Mouse (Mus musculus) frontal cortex, postnatal 25 days (tissue): ENCODE results near the gene Sympk.
A peak's percentile ranks its signal among the peaks of the same experiment; 100 is the strongest.

ENCODE experiments used
- DNase-seq, 2 experiments: peaks; one replicate each; pipeline ENCODE4 v3.0.0; 2022; ENCODE audit warnings: low spot score in 2 of 2

Sympk gene

GRCm38 (mm10) chr7:19024096-19024506, at the start of gene Sympk:
TSS of gene Sympk (plus strand) at chr7:19024377.
- peak; percentile 80 to 91 for DNase-seq

DNA sequence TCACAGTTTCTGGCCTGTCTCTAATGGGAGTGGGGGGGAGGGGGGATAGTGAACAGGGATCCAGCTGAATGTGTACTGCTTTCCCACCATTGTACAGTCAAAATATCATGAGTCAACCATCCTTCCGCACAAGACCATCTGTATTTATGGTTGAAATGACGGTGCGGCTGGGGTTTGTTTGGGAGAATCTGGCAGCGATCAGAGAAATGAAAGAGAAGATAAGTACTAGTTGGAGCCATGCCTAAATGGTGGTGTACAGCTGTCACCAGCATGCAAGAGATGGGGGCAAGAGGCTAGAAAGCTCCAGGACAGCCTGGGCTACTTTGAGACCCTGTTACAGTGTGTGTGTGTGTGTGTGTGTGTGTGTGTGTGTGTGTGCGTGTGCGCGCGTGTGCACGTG, 45.8 kb upstream of the Sympk start:
- no peak for DNase-seq

GRCm38 (mm10) chr7:18986503-18986902, 37.7 kb upstream of the Sympk start:
- no peak for DNase-seq

- DNase-seq = no peak
Observed at GRCm38 (mm10) chr7:18987100-18987499, 37.1 kb upstream of the Sympk start, which contains the start of gene Nanos2. TSS of gene Nanos2 (plus strand) at chr7:18987400.

DNA sequence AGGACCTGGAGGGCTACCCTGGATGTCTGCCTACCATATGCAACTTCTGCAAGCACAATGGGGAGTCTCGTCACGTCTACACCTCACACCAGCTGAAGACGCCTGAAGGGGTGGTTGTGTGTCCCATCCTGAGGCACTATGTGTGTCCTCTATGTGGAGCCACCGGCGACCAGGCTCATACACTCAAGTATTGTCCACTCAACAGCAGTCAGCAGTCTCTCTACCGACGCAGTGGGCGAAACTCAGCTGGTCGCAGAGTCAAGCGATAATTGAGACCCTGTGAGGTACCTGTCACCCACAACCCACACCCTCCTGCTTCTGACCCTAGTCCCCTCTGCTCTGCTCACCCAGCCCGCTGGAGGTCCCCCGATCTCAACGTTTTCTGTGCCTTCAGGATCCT, 36.4 kb upstream of the Sympk start:
- no peak for DNase-seq

GRCm38 (mm10) chr7:18988780-18989179, 35.4 kb upstream of the Sympk start:
- no peak for DNase-seq

GRCm38 (mm10) chr7:18989995-18990394, 34.2 kb upstream of the Sympk start:
- DNase-seq = no peak

DNA sequence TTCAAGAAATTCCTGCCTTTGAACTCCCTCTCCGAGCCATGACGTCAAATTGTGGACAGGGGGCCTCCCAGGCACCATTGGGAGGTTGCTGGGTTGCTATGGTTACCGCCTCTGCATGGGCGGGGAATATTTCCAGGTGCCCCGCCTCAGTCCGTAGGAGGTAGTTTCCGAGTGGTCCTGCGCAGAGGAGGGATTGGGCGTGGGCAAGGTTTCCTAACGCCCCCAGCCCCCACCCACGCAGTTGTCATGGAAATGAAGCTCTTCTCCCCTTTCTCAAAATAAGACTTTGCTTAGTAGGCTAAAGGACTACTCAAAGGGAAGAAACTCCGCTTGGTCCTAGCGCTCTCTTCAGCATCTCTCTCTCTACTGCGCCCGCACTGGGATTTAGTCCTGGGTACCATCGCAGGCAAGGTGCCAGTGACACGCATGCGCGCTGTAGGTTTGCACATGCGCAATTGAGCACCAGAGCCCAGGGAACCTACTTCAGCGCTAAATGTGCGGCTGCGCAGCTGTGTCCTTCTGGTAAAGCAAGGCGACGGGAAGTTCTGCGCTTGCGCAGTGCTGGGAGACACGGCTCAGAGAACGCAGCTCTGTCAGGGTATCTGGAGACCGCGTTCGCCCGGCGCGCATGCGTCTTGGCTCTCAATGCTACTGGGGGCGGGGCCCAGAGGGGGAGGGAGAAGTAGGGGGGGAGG, 33.4 kb upstream of the Sympk start, which contains the start of gene Mypop:
TSS of gene Mypop (plus strand) at position 645 of the 695 bp plus-strand sequence.
- DNase-seq = peak; percentile 99 to 100

- peak in 1 of 2 experiments; percentile 31 for DNase-seq
Observed at GRCm38 (mm10) chr7:18991660-18992293, 32.4 kb upstream of the Sympk start.

- DNase-seq = no peak
Observed at GRCm38 (mm10) chr7:18992294-18992675, 31.9 kb upstream of the Sympk start.

DNA sequence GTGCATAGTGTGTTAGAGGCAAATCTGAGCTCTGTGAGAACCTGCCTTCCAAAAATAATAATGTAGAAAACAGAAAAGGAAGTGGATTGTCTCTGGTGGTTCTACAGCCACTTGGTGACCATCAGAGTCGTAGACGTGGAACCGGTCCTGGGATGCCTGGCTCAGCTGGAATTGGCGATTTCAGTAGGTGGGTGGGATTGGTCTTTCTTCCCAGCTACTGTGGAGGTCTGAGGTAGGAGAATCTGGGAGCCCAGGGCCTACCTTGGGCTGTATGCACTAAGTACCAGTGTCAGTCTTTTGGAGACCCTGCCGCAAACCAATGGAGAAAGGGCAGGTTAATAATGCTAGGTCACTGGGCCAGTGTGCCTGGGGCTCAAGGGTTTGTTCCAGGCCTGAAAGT, 31.1 kb upstream of the Sympk start:
- DNase-seq = no peak

DNA sequence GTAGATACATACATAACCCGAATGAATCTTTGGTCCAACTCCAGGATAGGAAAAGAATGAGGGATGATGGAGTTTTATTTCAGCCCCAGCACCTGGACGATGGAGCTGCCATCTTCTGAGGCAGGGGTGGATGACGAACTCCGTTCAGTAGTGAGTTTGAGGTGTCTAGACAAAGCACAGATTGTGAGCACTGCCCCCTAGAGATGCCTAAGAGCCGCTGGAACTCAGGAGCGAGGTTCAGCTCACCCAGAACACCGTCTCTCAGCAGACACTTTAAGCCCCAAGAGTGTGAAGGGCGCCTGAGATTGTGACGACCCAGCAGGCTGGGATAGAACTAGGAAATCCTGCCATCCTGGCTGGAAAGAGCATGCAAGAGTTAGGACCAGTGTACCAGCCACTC, 25.3 kb upstream of the Sympk start:
- DNase-seq = no peak

DNA sequence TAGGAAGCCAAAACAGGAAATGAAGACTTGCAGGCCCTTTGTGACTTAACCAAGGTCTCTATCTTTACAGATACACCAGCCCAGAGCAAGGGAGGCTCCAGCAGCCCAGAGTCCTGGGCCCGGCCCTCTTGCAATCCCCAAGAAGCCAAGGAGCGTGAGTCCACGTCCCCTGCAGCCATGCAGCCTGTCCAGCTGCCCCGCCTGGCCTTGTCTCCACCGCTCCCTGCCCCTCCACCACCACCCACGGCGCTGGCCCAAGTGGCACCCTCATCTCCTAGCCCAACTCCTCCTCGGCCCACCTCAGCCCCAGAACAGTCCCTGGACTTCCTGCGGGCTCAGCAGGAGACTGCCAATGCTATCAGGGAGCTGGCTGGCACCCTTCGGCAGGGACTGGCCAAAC, 23.8 kb upstream of the Sympk start:
- DNase-seq = no peak

DNA sequence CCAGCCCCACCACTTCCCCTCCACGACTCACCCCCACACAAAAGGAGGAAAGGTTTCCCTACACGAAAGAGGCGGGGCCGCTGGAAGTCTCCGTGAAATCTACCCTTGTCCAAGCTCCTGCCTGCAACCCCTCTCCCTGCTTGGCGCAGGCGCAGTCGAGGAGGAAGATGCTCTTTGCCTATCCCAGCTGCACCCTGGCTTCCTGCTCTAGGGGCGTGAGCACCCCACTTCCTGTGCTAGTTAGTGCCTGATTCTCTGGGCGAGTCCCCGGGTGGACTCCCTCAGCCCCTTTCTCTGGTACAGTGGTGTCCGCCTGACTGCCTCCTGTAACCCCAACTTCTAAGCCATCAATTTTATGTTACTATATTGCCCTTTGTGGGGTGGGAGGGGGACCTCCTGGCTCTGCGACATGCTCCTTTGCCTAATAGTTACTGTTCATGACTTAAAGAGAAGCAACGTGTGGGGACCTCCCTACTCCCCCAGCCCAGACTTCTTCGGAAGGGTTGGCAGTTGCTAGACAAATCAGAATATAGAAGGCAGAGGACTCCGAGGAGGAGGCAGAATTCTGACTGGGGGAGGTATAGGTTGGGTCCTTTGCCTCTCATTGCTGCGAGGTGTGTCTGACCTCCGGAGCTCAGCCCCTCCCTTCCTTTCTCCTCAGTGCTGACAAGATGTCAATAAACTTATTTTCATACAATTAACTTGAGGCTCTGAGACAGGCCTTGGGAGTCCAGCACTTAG, 22.9 kb upstream of the Sympk start:
- DNase-seq = no peak

DNA sequence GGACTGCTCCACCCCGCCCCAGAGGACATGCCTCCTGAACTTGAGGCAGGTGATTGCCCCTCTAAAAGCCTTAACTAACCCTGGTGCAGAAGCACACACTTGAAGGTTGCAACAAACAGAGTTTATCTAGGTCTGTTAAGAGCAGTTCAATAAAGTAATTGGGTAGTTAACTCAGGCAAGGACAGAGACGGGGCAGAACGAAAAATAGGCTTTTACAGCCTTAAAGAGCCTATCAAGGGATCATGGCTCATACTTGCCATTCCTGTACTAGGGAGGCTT, 22.4 kb upstream of the Sympk start:
- DNase-seq = no peak

DNA sequence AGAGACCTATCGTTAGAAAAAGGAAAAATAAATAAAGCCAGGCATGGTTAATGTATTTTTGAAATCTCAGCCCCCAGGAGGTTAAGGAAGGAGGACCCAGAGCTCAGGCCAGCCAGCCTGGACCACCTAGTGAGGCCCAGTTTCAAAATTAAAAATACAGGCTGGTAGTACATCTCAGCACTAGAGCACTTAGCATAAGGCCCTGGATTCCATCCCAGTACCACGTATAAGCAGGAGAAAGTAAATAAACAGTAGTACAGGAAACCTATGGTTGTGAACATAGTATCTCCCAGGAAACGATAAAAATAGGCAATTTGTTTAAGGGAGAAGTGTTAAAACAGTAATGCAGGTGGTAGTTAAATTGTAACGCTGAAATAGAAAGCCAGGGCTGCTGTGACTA, 22.1 kb upstream of the Sympk start:
- no peak for DNase-seq

GRCm38 (mm10) chr7:19002848-19003498, 21.2 kb upstream of the Sympk start:
- DNase-seq = peak; percentile 33 to 61

DNA sequence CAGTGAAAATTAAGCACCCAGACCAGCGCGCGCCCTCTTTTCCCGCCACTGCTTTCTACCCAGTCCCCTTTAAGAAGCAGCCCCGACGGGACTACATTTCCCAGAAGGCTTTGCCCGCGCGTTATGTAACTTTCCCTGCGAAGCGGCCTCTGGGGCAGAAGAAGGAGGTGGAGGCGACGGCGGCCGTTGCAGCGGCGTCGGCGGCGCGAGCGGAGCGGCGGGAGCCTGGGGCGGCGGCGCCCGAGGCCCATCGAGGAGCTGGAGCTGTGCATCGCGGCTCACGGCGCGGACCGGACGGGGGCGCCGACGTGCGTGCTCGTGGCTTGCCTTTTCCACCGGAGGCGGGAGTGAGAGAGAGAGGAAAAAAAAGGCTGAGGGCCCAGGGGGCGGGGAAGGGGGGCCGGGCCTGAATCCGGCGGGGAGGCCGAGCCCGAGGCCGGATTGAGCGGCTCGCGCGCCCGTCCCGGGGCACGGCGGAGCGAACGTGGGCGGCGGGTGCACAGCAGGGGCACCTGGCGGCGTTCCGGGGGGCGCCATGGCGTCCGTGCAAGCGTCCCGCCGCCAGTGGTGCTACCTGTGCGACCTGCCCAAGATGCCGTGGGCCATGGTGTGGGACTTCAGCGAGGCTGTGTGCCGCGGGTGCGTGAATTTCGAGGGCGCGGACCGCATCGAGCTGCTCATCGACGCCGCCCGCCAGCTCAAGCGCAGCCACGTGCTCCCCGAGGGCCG, 20.1 kb upstream of the Sympk start, which contains the start of gene Irf2bp1:
TSS of gene Irf2bp1 (plus strand) at position 143 of the 729 bp plus-strand sequence.
- peak; percentile 88 to 89 for DNase-seq

DNA sequence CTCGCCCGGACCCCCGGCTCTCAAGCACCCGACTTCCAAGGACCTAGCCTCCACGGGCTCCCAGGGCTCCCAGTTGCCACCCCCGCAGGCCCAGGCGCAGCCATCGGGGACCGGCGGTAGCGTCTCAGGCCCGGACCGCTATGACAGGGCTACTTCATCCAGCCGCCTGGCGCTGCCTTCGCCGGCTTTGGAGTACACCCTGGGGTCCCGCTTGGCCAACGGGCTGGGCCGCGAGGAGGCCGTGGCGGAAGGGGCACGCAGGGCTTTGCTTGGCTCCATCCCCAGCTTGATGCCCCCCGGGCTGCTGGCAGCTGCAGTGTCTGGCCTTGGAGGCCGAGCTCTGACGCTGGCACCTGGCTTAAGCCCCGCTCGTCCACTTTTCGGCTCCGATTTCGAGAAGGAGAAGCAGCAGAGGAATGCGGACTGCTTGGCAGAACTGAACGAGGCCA, 19.5 kb upstream of the Sympk start:
- no peak for DNase-seq

- no peak for DNase-seq
Observed at GRCm38 (mm10) chr7:19005417-19006121, 18.6 kb upstream of the Sympk start.

GRCm38 (mm10) chr7:19006476-19006875, 17.7 kb upstream of the Sympk start:
- DNase-seq = peak; percentile 77 to 83
